Mouse (Mus musculus) MEL (cell line): Measurements from ENCODE around the gene Wee1.

Experiments
- CTCF ChIP-seq, 3 experiments: IDR thresholded peaks in 2 of 3; conservative IDR thresholded peaks in 1 of 3; 2 replicates each; pipeline ENCODE4 v1.5.1; 2011 to 2012; ENCODE audit warnings: low read length in 3 of 3, low read depth in 2 of 3, mild to moderate bottlenecking in 2 of 3, improper control_type of control experiment in 1 of 3, inconsistent platforms in 1 of 3, mixed read lengths in 1 of 3, moderate library complexity in 1 of 3; ENCODE audit not compliant: control insufficient read depth in 1 of 3, insufficient read depth in 1 of 3, poor library complexity in 1 of 3, severe bottlenecking in 1 of 3
- ELF1 ChIP-seq: IDR thresholded peaks from 2 replicates; pipeline ENCODE4 v1.6.1; 2014; ENCODE audit warnings: low read depth, mild to moderate bottlenecking, inconsistent platforms, low read length, improper control_type of control experiment, moderate library complexity
- EP300 ChIP-seq, 2 experiments: IDR thresholded peaks; 2 replicates each; pipeline ENCODE4 v1.6.1; 2011; ENCODE audit warnings: improper control_type of control experiment in 2 of 2, low read length in 2 of 2, low read depth in 1 of 2, mild to moderate bottlenecking in 1 of 2
- GATA1 ChIP-seq: IDR thresholded peaks from 2 replicates; pipeline ENCODE4 v1.6.1; 2011; ENCODE audit warnings: low read depth, low read length, improper control_type of control experiment
- JUND ChIP-seq: IDR thresholded peaks from 2 replicates; pipeline ENCODE4 v1.6.1; 2011; ENCODE audit warnings: low read depth, mild to moderate bottlenecking, improper control_type of control experiment, low read length
- KAT2A ChIP-seq: conservative IDR thresholded peaks from 2 replicates; pipeline ENCODE4 v1.6.1; 2012; ENCODE audit warnings: low read depth, low read length, improper control_type of control experiment, inconsistent platforms
- MEF2A ChIP-seq: IDR thresholded peaks from 2 replicates; pipeline ENCODE4 v1.6.1; 2014; ENCODE audit warnings: low read depth, mild to moderate bottlenecking, inconsistent platforms, low read length, improper control_type of control experiment; ENCODE audit not compliant: poor library complexity, insufficient replicate concordance, severe bottlenecking; ENCODE audit errors: extremely low read depth
- NELFE ChIP-seq: IDR thresholded peaks from 2 replicates; pipeline ENCODE4 v1.6.1; 2011; ENCODE audit warnings: low read depth, low read length, improper control_type of control experiment
- POLR2A ChIP-seq, 2 experiments: IDR thresholded peaks; 2 replicates each; pipeline ENCODE4 v1.6.1; 2011 to 2012; ENCODE audit warnings: low read length in 2 of 2, mild to moderate bottlenecking in 2 of 2, control low read depth in 1 of 2, improper control_type of control experiment in 1 of 2, low read depth in 1 of 2, moderate library complexity in 1 of 2; ENCODE audit not compliant: control insufficient read depth in 1 of 2, insufficient read depth in 1 of 2, poor library complexity in 1 of 2
- POLR2AphosphoS2 ChIP-seq: IDR thresholded peaks from 2 replicates; pipeline ENCODE4 v1.6.1; 2011; ENCODE audit warnings: low read length, improper control_type of control experiment
- POLR2AphosphoS5 ChIP-seq: IDR thresholded peaks from 2 replicates; pipeline ENCODE4 v1.6.1; 2012; ENCODE audit warnings: low read depth, borderline replicate concordance, mild to moderate bottlenecking, inconsistent platforms, low read length, moderate library complexity, mixed read lengths
- RCOR1 ChIP-seq: IDR thresholded peaks from 2 replicates; pipeline ENCODE4 v1.6.1; 2012; ENCODE audit warnings: low read depth, mild to moderate bottlenecking, inconsistent platforms, low read length, improper control_type of control experiment
- SMC3 ChIP-seq: IDR thresholded peaks from 2 replicates; pipeline ENCODE4 v1.6.1; 2011; ENCODE audit warnings: low read depth, low read length, improper control_type of control experiment
- ZMIZ1 ChIP-seq: IDR thresholded peaks from 2 replicates; pipeline ENCODE4 v1.6.1; 2012; ENCODE audit warnings: low read depth, mild to moderate bottlenecking, inconsistent platforms, low read length, improper control_type of control experiment, moderate library complexity

GRCm38 (mm10) chr7:110114699-110115098, 7.1 kb upstream of the Wee1 start:
- TF ChIP-seq POLR2A (IDR thresholded peaks at IDR 0.05; ENCODE audit: control insufficient read depth in 1 of 2, insufficient read depth in 1 of 2, low read depth in 1 of 2, low read length in 2 of 2, poor library complexity in 1 of 2): no peak
- no peak for TF ChIP-seq GATA1
- TF ChIP-seq CTCF (IDR thresholded peaks at IDR 0.05 in 2 of 3, conservative IDR thresholded peaks at IDR 0.05 in 1 of 3; ENCODE audit: control insufficient read depth in 1 of 3, insufficient read depth in 1 of 3, low read depth in 2 of 3, low read length in 3 of 3, poor library complexity in 1 of 3, severe bottlenecking in 1 of 3): no peak
- TF ChIP-seq ELF1: no peak
- no peak for TF ChIP-seq RCOR1
- TF ChIP-seq ZMIZ1: no peak
- no peak for TF ChIP-seq NELFE
- no peak for TF ChIP-seq POLR2AphosphoS5
- no peak for TF ChIP-seq JUND
- TF ChIP-seq POLR2AphosphoS2: no peak
- no peak for TF ChIP-seq EP300 (IDR thresholded peaks at IDR 0.05; ENCODE audit: low read depth in 1 of 2, low read length in 2 of 2)
- no peak for TF ChIP-seq SMC3
- no peak for TF ChIP-seq MEF2A
- no peak for TF ChIP-seq KAT2A
